Mouse (Mus musculus) heart, postnatal 0 days (tissue): Measurements from ENCODE around the gene Rsc1a1. TPM values are rescaled to one million over a fixed set of nuclear protein-coding genes. Genes with fewer than 3 reads are reported as not detected.

Source experiments
- ATAC-seq: fragments of 200-750 bp; cut with Nextera tagmentation; 2 replicates; pipeline ENCODE4 v1.8.0; 2017; ENCODE audit warnings: low read depth, moderate number of reproducible peaks, moderate library complexity; ENCODE audit not compliant: insufficient read depth
- DNase-seq: peaks from one replicate; pipeline ENCODE4 v3.0.0-alpha.2; 2016; ENCODE audit warnings: low spot score
- H3K27ac ChIP-seq: fragments of 300-500 bp; sonication (generic); 2 replicates; pipeline ENCODE4 v1.5.1; 2014; ENCODE audit warnings: low read depth, mild to moderate bottlenecking
- H3K27me3 ChIP-seq: fragments of 300-500 bp; sonication (generic); 2 replicates; pipeline ENCODE4 v1.6.1; 2014; ENCODE audit warnings: low read length, mixed read lengths; ENCODE audit not compliant: control insufficient read depth, insufficient read depth
- H3K36me3 ChIP-seq: fragments of 300-500 bp; sonication (generic); replicated peaks from 2 replicates; pipeline ENCODE4 v1.6.1; 2014; ENCODE audit warnings: low read length, mixed read lengths; ENCODE audit not compliant: control insufficient read depth, insufficient read depth
- H3K4me1 ChIP-seq: fragments of 300-500 bp; sonication (generic); 2 replicates; pipeline ENCODE4 v1.6.1; 2014; ENCODE audit warnings: antibody characterized with exemption; ENCODE audit not compliant: control insufficient read depth, insufficient read depth
- H3K4me2 ChIP-seq: fragments of 300-500 bp; sonication (generic); 2 replicates; pipeline ENCODE4 v1.6.1; 2014; ENCODE audit warnings: low read depth, mild to moderate bottlenecking, low read length, moderate library complexity
- H3K4me3 ChIP-seq: fragments of 300-500 bp; sonication (generic); 2 replicates; pipeline ENCODE4 v1.5.1; 2014; ENCODE audit warnings: low read depth, low read length
- H3K9ac ChIP-seq: fragments of 300-500 bp; sonication (generic); replicated peaks from 2 replicates; pipeline ENCODE4 v1.6.1; 2014; ENCODE audit warnings: low read depth, low read length, mixed read lengths
- H3K9me3 ChIP-seq: fragments of 300-500 bp; sonication (generic); replicated peaks from 2 replicates; pipeline ENCODE4 v1.6.1; 2016; ENCODE audit warnings: low read length; ENCODE audit not compliant: control insufficient read depth
- CTCF ChIP-seq: IDR thresholded peaks from 2 replicates; pipeline ENCODE4 v1.5.1; 2016; ENCODE audit warnings: antibody characterized with exemption, control low read depth, low read depth
- EP300 ChIP-seq: IDR thresholded peaks from 2 replicates; pipeline ENCODE4 v1.6.1; 2016; ENCODE audit warnings: antibody characterized with exemption, low read depth
- whole genome bisulfite sequencing: fragments of 180-500 bp; shearing (Covaris S2); extraction: QIAGEN DNeasy Blood & Tissue Kit; methylation state at CpG from one replicate; pipeline ENCODE4 v1.1.7; 2014; 5-methylcytosine and 5-hydroxymethylcytosine counted together
- polyA plus RNA-seq: library from polyadenylated mRNA; unstranded; fragments of >200 nt; fragmentation: Nextera tagmentation; extraction: Ambion mirVana; gene quantifications from 2 replicates; pipeline ENCODE4 v1.2.1, GENCODE M21; 2015
- total RNA-seq: library from RNA; depleted of rRNA; stranded (reverse); fragments of >200 nt; gene quantifications from 2 replicates; pipeline ENCODE4 v1.2.3, GENCODE M21; 2014; ENCODE audit warnings: low replicate concordance

The Rsc1a1 gene
- total and polyA plus RNA-seq, 2 experiments from 2014 or later: 11.9 TPM; not detected in 1

DNA sequence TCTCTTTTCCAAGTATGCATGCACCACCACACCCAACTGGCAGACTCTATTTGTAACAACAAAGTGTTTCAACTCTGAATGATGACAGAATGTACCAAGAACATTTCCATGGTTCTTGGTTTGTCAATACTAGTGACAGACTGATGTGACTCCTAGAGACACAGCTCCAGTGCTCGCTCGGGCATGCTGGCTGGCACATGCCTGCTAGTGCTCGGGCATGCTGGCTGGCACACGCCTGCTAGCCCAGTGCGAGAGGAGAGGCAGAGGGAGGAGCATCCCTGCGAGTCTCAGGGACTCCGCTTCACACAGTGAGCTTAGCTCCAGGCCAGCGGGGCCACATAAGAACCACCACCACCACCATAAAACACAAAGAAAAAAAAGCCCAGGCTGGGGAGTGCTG is 9.3 kb upstream of the Rsc1a1 start:
- no peaks in the 10 kb centered on the region for H3K27me3 ChIP-seq
- DNase-seq (no peak), ATAC-seq (no peak)
- WGBS: 88% methylated on average over 8 of the region's 8 CpGs
- TF ChIP-seq CTCF (no peak), EP300 (no peak)
- no peaks in the 10 kb centered on the region for H3K9me3 ChIP-seq
- no peak overlapping the region for H3K4me3 ChIP-seq
- H3K36me3 ChIP-seq: peaks cover 97% of the 10 kb centered on the region
- H3K4me2 ChIP-seq: no peak overlapping the region
- H3K27ac ChIP-seq: no peak overlapping the region
- H3K4me1 ChIP-seq: peaks cover 5% of the 10 kb centered on the region; the same call in 1 of the 2 replicates
- H3K9ac ChIP-seq: no peak overlapping the region

DNA sequence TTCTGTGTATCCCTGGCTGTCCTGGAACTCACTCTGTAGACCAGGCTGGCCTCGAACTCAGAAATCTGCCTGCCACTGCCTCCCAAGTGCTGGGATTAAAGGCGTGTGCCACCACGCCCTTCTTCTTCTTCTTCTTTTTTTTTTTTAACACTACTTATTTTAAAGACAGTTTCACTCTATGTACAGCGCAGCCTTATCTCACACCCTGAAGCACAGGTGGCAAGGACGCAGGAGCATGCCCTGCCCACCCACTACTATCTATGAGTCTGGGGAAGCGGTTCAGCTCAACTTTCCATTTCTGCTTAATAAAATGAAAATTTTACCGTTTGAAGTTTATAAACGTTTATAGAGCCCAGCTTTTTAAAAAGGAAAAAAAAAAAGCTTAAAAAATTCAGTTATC is 3.1 kb upstream of the Rsc1a1 start:
- Histone ChIP-seq H3K9me3 (no peaks in the 10 kb centered on the region), H3K36me3 (peaks cover 79% of the 10 kb centered on the region), H3K27me3 (no peaks in the 10 kb centered on the region), H3K27ac (no peak overlapping the region), H3K4me3 (no peak overlapping the region), H3K9ac (no peak overlapping the region), H3K4me1 (no peaks in the 10 kb centered on the region), H3K4me2 (no peak overlapping the region)
- DNase-seq (no peak), ATAC-seq (no peak)
- 90% methylated on average over 8 of the region's 8 CpGs for WGBS
- TF ChIP-seq CTCF (no peak), EP300 (no peak)

DNA sequence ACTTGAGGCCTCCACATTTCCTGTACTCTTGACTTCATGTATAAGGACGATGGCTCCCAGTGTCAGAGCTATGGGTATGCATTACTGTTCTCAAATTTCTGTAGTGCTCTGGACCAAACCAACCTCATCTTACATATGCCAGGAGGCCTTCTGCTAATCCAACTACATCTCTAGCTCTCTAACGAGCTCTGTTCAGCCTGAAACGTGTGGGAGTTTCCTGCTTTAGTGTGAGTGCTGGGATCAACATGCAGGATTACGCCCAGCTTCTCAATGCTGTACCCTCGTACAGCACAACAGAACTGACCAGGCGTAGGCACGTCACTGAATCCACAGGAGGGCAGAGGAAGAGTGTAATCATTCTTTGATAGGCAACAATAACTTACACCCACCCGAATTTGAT is 1.1 kb upstream of the Rsc1a1 start:
- TF ChIP-seq EP300 (no peak), CTCF (no peak)
- Histone ChIP-seq H3K9ac (no peak overlapping the region), H3K4me3 (no peak overlapping the region), H3K4me2 (no peak overlapping the region), H3K4me1 (peaks cover 14% of the 10 kb centered on the region), H3K27ac (no peak overlapping the region), H3K36me3 (peaks cover 67% of the 10 kb centered on the region), H3K9me3 (no peaks in the 10 kb centered on the region), H3K27me3 (no peaks in the 10 kb centered on the region)
- ATAC-seq (no peak), DNase-seq (no peak)
- WGBS: 70% methylated on average over 8 of the region's 8 CpGs

DNA sequence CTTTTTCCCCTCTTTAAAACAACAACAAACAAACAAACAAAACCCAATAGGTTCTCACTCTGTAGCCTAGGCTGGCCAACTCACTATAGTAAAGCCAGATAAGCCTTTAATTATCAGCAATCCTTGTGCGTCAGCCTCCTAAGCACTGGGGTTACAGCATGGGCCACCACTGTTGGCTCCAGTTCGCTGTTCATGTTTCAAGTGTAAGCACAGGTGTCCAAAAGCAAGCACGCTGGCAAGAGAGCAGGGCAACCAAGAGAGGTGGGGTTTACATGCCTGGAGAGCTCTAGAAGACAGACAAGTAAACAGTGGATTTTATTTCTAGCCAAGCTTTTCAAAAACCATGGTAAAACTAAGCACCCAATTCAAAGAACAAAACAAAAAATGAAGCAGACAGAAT is 694 bp upstream of the Rsc1a1 start:
- H3K36me3 ChIP-seq: peaks cover 62% of the 10 kb centered on the region
- WGBS: 60% methylated on average over 3 of the region's 3 CpGs
- no peak for ATAC-seq

DNA sequence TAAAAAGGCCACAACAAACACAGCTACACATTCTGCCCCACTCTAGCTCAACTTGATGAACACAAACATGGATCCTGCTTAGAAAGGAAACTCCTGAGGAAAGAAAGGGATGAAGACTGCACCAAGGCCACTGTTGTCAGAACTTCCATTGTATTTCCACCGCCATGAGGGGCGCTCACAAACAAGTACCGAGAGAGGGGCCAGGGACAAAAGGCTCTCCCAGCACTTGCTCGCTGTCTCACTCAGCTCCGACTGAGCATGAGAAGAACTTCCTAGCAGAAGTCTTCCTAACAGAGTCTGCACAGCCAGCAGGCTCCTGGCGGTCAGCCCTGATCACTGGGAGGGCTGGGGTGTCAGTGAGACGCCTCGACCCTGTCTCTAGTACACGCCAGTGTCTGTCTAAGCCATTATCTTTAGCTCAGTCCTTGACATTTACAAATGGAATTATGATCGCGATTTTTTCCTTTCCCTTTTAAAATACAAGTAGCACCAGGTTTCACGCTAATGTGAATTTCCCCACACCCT is 2.6 kb downstream of the Rsc1a1 start:
- Histone ChIP-seq H3K9ac (no peak overlapping the region), H3K4me2 (no peak overlapping the region), H3K4me1 (peaks cover 16% of the 10 kb centered on the region), H3K9me3 (no peaks in the 10 kb centered on the region), H3K36me3 (peaks cover 45% of the 10 kb centered on the region), H3K27me3 (no peaks in the 10 kb centered on the region), H3K27ac (peak overlapping the region; percentile 18), H3K4me3 (no peak overlapping the region)
- no peak for ATAC-seq
- TF ChIP-seq CTCF: no peak
- TF ChIP-seq EP300: no peak
- DNase-seq: no peak
- 52% methylated on average over 12 of the region's 12 CpGs for WGBS

More for the DNA sequence above, 694 bp upstream of the Rsc1a1 start:
- no peak for TF ChIP-seq CTCF
- no peak for TF ChIP-seq EP300
- Histone ChIP-seq H3K27me3 (no peaks in the 10 kb centered on the region), H3K9ac (no peak overlapping the region), H3K4me1 (peaks cover 16% of the 10 kb centered on the region), H3K27ac (no peak overlapping the region), H3K9me3 (no peaks in the 10 kb centered on the region), H3K4me2 (no peak overlapping the region), H3K4me3 (no peak overlapping the region)
- no peak for DNase-seq

DNA sequence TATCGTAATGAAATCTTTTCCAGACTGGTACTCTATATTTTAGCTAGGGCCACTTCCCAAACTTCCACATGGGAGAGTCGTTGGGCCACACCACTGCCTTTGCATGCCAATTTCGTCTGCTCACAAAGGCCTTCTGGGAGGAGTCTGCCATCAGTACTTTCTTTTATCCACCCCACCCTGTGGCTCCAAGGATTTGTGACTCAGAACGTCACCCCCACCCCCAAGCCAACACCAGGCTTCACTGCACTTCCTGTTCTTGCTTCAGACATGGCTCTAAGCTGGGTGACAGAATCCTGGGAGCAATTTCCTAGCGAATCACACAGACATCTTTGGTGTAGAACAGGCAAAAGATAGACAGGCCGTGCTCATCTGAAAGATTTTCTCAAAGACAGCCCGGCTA is 3.6 kb downstream of the Rsc1a1 start:
- no peaks in the 10 kb centered on the region for H3K27me3 ChIP-seq
- 40% methylated on average over 7 of the region's 7 CpGs for WGBS
- no peak overlapping the region for H3K4me2 ChIP-seq
- H3K36me3 ChIP-seq: peaks cover 40% of the 10 kb centered on the region
- H3K4me3 ChIP-seq: no peak overlapping the region
- ATAC-seq: peak; percentile 46; the same call in 1 of the 2 replicates
- H3K27ac ChIP-seq: no peak overlapping the region
- no peak overlapping the region for H3K9ac ChIP-seq
- H3K9me3 ChIP-seq: no peaks in the 10 kb centered on the region
- no peak for DNase-seq
- TF ChIP-seq CTCF (no peak), EP300 (no peak)
- H3K4me1 ChIP-seq: peaks cover 16% of the 10 kb centered on the region
